Mouse (Mus musculus): ENCODE data around the gene Mfsd11.
"Not testable (repeated sequence)": the region's sequence is repeated elsewhere in the genome, so short reads cannot be mapped to it uniquely, and the experiment has no call there.

Mfsd11 gene

GRCm38 (mm10) chr11:116821057-116821940 is 30.9 kb upstream of the Mfsd11 start:
- no peak for DNase-seq

GRCm38 (mm10) chr11:116822215-116822614 is 30.0 kb upstream of the Mfsd11 start:
- no peak for DNase-seq

- no peak for DNase-seq
These were observed 29.6 kb upstream of the Mfsd11 start for GRCm38 (mm10) chr11:116822626-116823025.

GRCm38 (mm10) chr11:116823255-116823654 is 29.0 kb upstream of the Mfsd11 start:
- DNase-seq, result no peak

- not testable (repeated sequence) for DNase-seq
These were observed 28.4 kb upstream of the Mfsd11 start for GRCm38 (mm10) chr11:116823885-116824284.

GRCm38 (mm10) chr11:116825230-116825629 is 27.0 kb upstream of the Mfsd11 start:
- no peak for DNase-seq

- DNase-seq, result peak in 1 of 2 experiments; percentile 37
These were observed 25.4 kb upstream of the Mfsd11 start for GRCm38 (mm10) chr11:116826550-116827504.

- peak; percentile 76 to 79 for DNase-seq
These were observed 24.6 kb upstream of the Mfsd11 start, which contains the start of gene Mxra7 for GRCm38 (mm10) chr11:116827534-116828165. TSS of gene Mxra7 (minus strand) at chr11:116828046.

- DNase-seq, result no peak
These were observed 20.0 kb upstream of the Mfsd11 start for GRCm38 (mm10) chr11:116832172-116832685.

GRCm38 (mm10) chr11:116834954-116835353 is 17.3 kb upstream of the Mfsd11 start:
- DNase-seq, result no peak

GRCm38 (mm10) chr11:116836283-116836682 is 16.0 kb upstream of the Mfsd11 start:
- DNase-seq, result no peak

- no peak for DNase-seq
These were observed 14.8 kb upstream of the Mfsd11 start for GRCm38 (mm10) chr11:116837441-116837840.

GRCm38 (mm10) chr11:116838936-116839335 is 13.3 kb upstream of the Mfsd11 start:
- no peak for DNase-seq

GRCm38 (mm10) chr11:116839601-116840000 is 12.6 kb upstream of the Mfsd11 start:
- DNase-seq, result no peak

- DNase-seq, result no peak
These were observed 11.5 kb upstream of the Mfsd11 start for GRCm38 (mm10) chr11:116840748-116841147.

- DNase-seq, result peak; percentile 80 to 82
These were observed 9.5 kb upstream of the Mfsd11 start for GRCm38 (mm10) chr11:116842531-116843260.

GRCm38 (mm10) chr11:116843261-116844233 is 8.7 kb upstream of the Mfsd11 start, which contains the start of the genes Mettl23 and Jmjd6:
TSS of gene Mettl23 (plus strand) at chr11:116843278.
TSS of gene Jmjd6 (minus strand) at chr11:116843449.
- peak; percentile 97 to 98 for DNase-seq

- no peak for DNase-seq
These were observed 5.6 kb upstream of the Mfsd11 start for GRCm38 (mm10) chr11:116846593-116847181.

- no peak for DNase-seq
These were observed 4.8 kb upstream of the Mfsd11 start for GRCm38 (mm10) chr11:116847187-116848085.

Data from cerebellum, postnatal 14 days (tissue).